20 mouse cellular contexts compared by ENCODE assay signal in the genomic region with DNA sequence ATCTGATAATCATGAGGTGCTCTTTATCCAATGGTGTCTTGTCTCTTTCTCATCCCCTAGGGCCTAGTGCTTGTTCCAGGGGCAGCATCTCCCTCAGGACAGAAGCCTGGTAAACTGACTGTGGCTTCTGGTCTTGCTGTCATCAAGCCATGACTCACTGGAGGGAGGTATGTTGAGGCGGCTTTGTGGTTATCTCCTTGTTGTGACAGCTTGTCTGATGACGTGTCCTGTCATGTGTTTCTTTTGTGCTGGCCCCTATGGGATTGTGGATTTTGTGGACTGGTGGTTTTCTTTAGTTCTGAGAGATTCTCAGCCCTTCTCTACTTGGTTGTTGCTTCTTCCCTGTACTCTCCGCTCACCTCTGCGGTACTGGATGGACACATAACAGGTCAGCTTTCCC. TPM values are rescaled to one million over a fixed set of nuclear protein-coding genes. Genes with fewer than 3 reads are reported as not detected.
DNase-seq lines count a peak whose midpoint lies in the region; ATAC-seq and TF ChIP-seq lines count a peak whose summit lies in the region.
"Had no signal": no experiment of that assay in that cellular context is flagged by ENCODE, and none has a peak within 500 bp of the region (broad histone marks: within the 10 kb centered on the region; RNA-seq: fewer than 3 reads in every experiment).

No protein-coding gene starts in this region.

- H3K4me2 ChIP-seq in liver, postnatal 0 days (ENCODE audit: low read depth, low read length) = no peak overlapping the region
- no peak overlapping the region for H3K4me2 ChIP-seq in liver, embryonic 11.5 days
- H3K4me2 ChIP-seq: lung, embryonic 15.5 days; midbrain, embryonic 11.5 days had no signal

- no peaks in the 10 kb centered on the region for H3K9me3 ChIP-seq in liver, postnatal 0 days (ENCODE audit: low read length)
- no peaks in the 10 kb centered on the region for H3K9me3 ChIP-seq in liver, embryonic 11.5 days (ENCODE audit: control insufficient read depth, low read length)
- H3K9me3 ChIP-seq: lung, embryonic 15.5 days had no signal

- TF ChIP-seq CTCF in liver, postnatal 0 days (IDR thresholded peaks at IDR 0.05; ENCODE audit: low read depth) = no peak

- H3K27me3 ChIP-seq in liver, postnatal 0 days (ENCODE audit: insufficient read depth, low read length) = no peaks in the 10 kb centered on the region
- H3K27me3 ChIP-seq in liver, embryonic 11.5 days (replicated peaks; ENCODE audit: control insufficient read depth, insufficient read depth, low read length) = no peaks in the 10 kb centered on the region
- H3K27me3 ChIP-seq: lung, embryonic 15.5 days had no signal

- no peak overlapping the region for H3K9ac ChIP-seq in liver, postnatal 0 days (replicated peaks)
- H3K9ac ChIP-seq in liver, embryonic 11.5 days (ENCODE audit: low read depth, low read length) = no peak overlapping the region
- H3K9ac ChIP-seq: lung, embryonic 15.5 days had no signal

- ATAC-seq in liver, postnatal 0 days = peak; percentile 20; the same call in 1 of the 2 replicates
- no peak for ATAC-seq in liver, embryonic 11.5 days (replicated peaks; ENCODE audit: low FRiP score)
- peak; percentile 84 for ATAC-seq in granulocyte monocyte progenitor cell, adult 5-6 weeks (replicated peaks; ENCODE audit: poor library complexity, severe bottlenecking)
- ATAC-seq: hindbrain, embryonic 16.5 days had no signal

- peaks cover 18% of the 10 kb centered on the region for H3K36me3 ChIP-seq in liver, postnatal 0 days (replicated peaks; ENCODE audit: insufficient read depth, low read length)
- no peaks in the 10 kb centered on the region for H3K36me3 ChIP-seq in liver, embryonic 11.5 days (ENCODE audit: control insufficient read depth, insufficient read depth, low read length)

- H3K27ac ChIP-seq in liver, postnatal 0 days (ENCODE audit: low read depth) = no peak overlapping the region
- no peak overlapping the region for H3K27ac ChIP-seq in liver, embryonic 11.5 days (ENCODE audit: low read depth, low read length)
- H3K27ac ChIP-seq: lung, embryonic 15.5 days had no signal

- WGBS in liver, postnatal 0 days (ENCODE audit: insufficient replicate concordance) = 65% methylated on average over 4 of the region's 4 CpGs
- 65% methylated on average over 4 of the region's 4 CpGs for WGBS in liver, embryonic 11.5 days

- no peak for DNase-seq in liver, postnatal 0 days
- no peak for DNase-seq in liver, embryonic 11.5 days (ENCODE audit: low spot score)
- peak; percentile 53 for DNase-seq in MEL-GATA-1-ER (ENCODE audit: extremely low read depth, low read depth)
- no peak for DNase-seq in ovary, postnatal 36 days (ENCODE audit: low spot score)
- no peak for DNase-seq in left cerebral cortex, adult 18-20 months (ENCODE audit: low spot score in 2 of 2)
- DNase-seq in kidney, adult 9 months = no peak
- DNase-seq: cerebellum, adult 11-12 months; cerebellum, postnatal 36 days; gastrocnemius, postnatal 10 days; heart, postnatal 10 days; kidney, adult 11 months; kidney, postnatal 36 days had no signal

- no peak overlapping the region for H3K4me3 ChIP-seq in liver, postnatal 0 days (ENCODE audit: low read depth, low read length)
- H3K4me3 ChIP-seq in liver, embryonic 11.5 days (ENCODE audit: low read depth, low read length) = no peak overlapping the region
- H3K4me3 ChIP-seq: lung, embryonic 15.5 days had no signal

- no peaks in the 10 kb centered on the region; the same call in 1 of the 2 replicates for H3K4me1 ChIP-seq in liver, postnatal 0 days (ENCODE audit: insufficient read depth)
- no peaks in the 10 kb centered on the region for H3K4me1 ChIP-seq in liver, embryonic 11.5 days (replicated peaks; ENCODE audit: control insufficient read depth, insufficient read depth, low read length)
- H3K4me1 ChIP-seq: lung, embryonic 15.5 days had no signal

- no peak for TF ChIP-seq EP300 in liver, postnatal 0 days (IDR thresholded peaks at IDR 0.05; ENCODE audit: low read depth)

RNA-seq across cellular contexts. Expression of gene Pacs2, which starts 8.8 kb away (rescaled TPM):
- polyA plus RNA-seq in liver, postnatal 0 days (2015; fragmentation: Nextera tagmentation; extraction: Ambion mirVana) = 3.9 and 4.0 TPM in 2 replicates
- 11.0 and 11.9 TPM in 2 replicates for polyA plus RNA-seq in liver, embryonic 11.5 days (2014; fragmentation: Nextera tagmentation; extraction: Ambion mirVana)
- 23.7 and 28.5 TPM in 2 replicates for total RNA-seq in granulocyte monocyte progenitor cell, adult 5-6 weeks (2014; fragmentation: Nextera tagmentation)
- total RNA-seq in granulocyte monocyte progenitor cell, adult 5-6 weeks (2017) = 6.9 and 8.8 TPM in 2 replicates
- 10 to 100 TPM; 58.7 to 60.8 TPM for total RNA-seq in left cerebral cortex, adult 18-20 months (2021)

RNA-seq across cellular contexts. Expression of gene Brf1, which starts 22.6 kb away (rescaled TPM):
- polyA plus RNA-seq in liver, postnatal 0 days (2015; fragmentation: Nextera tagmentation; extraction: Ambion mirVana) = 17.0 and 18.4 TPM in 2 replicates
- polyA plus RNA-seq in liver, embryonic 11.5 days (2014; fragmentation: Nextera tagmentation; extraction: Ambion mirVana) = 51.8 and 52.9 TPM in 2 replicates
- total RNA-seq in granulocyte monocyte progenitor cell, adult 5-6 weeks (2014; fragmentation: Nextera tagmentation) = 38.7 and 42.6 TPM in 2 replicates
- 28.1 and 41.3 TPM in 2 replicates for total RNA-seq in granulocyte monocyte progenitor cell, adult 5-6 weeks (2017)
- 10 to 100 TPM; 45.0 to 47.0 TPM for total RNA-seq in left cerebral cortex, adult 18-20 months (2021)

RNA-seq across cellular contexts. Expression of gene Btbd6, which starts 46.8 kb away (rescaled TPM):
- polyA plus RNA-seq in liver, postnatal 0 days (2015; fragmentation: Nextera tagmentation; extraction: Ambion mirVana) = 4.1 and 4.7 TPM in 2 replicates
- polyA plus RNA-seq in liver, embryonic 11.5 days (2014; fragmentation: Nextera tagmentation; extraction: Ambion mirVana) = 12.3 and 12.4 TPM in 2 replicates
- 2.4 and 10.5 TPM in 2 replicates for total RNA-seq in granulocyte monocyte progenitor cell, adult 5-6 weeks (2014; fragmentation: Nextera tagmentation)
- total RNA-seq in granulocyte monocyte progenitor cell, adult 5-6 weeks (2017) = 3.3 and 6.8 TPM in 2 replicates
- total RNA-seq in left cerebral cortex, adult 18-20 months (2021) = 10 to 100 TPM; 67.9 to 68.5 TPM

RNA-seq across cellular contexts. Expression of gene Tex22, which starts 51.2 kb away (rescaled TPM):
- polyA plus RNA-seq in liver, postnatal 0 days (2015; fragmentation: Nextera tagmentation; extraction: Ambion mirVana) = not detected in 2 replicates
- polyA plus RNA-seq in liver, embryonic 11.5 days (2014; fragmentation: Nextera tagmentation; extraction: Ambion mirVana) = not detected in 2 replicates
- not detected in 2 replicates for total RNA-seq in granulocyte monocyte progenitor cell, adult 5-6 weeks (2014; fragmentation: Nextera tagmentation)
- total RNA-seq in granulocyte monocyte progenitor cell, adult 5-6 weeks (2017) = not detected in 2 replicates
- under 1 TPM; 0.44 to 0.73 TPM for total RNA-seq in left cerebral cortex, adult 18-20 months (2021)
- total RNA-seq: liver, adult 2 months had no signal
- polyA plus RNA-seq: embryonic facial prominence, embryonic 11.5 days; hindbrain, embryonic 16.5 days; lung, embryonic 15.5 days; midbrain, embryonic 11.5 days; neural tube, embryonic 11.5 days; stomach, embryonic 14.5 days had no signal

Comparison
In these comparisons a context has a peak if more than half of its experiments do, and no peak if none do; other contexts are left out.
1. RNA of gene Btbd6, which starts 46.8 kb away (total RNA-seq): 67.9 to 68.5 TPM in left cerebral cortex, adult 18-20 months; 2.4 to 10.5 TPM in granulocyte monocyte progenitor cell, adult 5-6 weeks; every median in the first group is over 4 times any median in the second.